Mouse (Mus musculus): ENCODE data around the gene Ascl1.

GRCm38 (mm10) chr10:87500926-87501658, 7.6 kb upstream of the Ascl1 start:
- TF ChIP-seq POLR2A (IDR thresholded peaks at IDR 0.05; ENCODE audit: low read depth, low read length) (no peak), CTCF (IDR thresholded peaks at IDR 0.05; ENCODE audit: extremely low read depth, insufficient read depth, insufficient read length, insufficient replicate concordance) (no peak)

Data from spleen, adult 2 months (tissue).